ENCODE assay signal across 18 mouse cellular contexts in the genomic region with DNA sequence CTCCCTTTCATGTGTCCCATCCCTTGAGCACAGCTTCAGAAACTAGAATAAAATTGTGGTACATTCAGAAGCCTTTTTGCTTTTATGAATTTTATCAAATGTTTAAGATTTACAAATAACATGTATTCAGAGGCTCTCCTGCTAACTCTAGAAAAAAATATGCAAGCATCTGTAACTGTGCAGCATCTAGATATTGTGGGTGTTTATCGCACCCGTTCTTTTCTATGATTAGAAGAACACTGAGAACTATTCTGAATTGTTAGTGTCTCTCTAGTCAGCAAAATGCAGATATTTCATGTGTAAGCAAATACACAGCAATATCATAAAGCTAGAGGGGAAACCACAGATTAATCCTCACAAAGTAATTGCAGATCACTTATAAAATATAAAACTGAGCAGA.
"Had no signal": no experiment of that assay in that cellular context is flagged by ENCODE, and none has a peak within 500 bp of the region (broad histone marks: within the 10 kb centered on the region; RNA-seq: fewer than 3 reads in every experiment).

No protein-coding gene starts in this region.

- DNase-seq: lung, adult 18-20 months; lung, embryonic 14.5 days; lung, postnatal 10 days; lung, postnatal 4 days; midbrain, embryonic 14.5 days; retina, postnatal 1 day; right cerebral cortex, adult 18-20 months; right cerebral cortex, postnatal 25 days; right cerebral cortex, postnatal 4 days; spleen, adult 18-20 months; thymus, adult 2 months; thymus, postnatal 25 days; thymus, postnatal 4 days had no signal

- H3K4me3 ChIP-seq: midbrain, embryonic 10.5 days; midbrain, embryonic 12.5 days; myocyte; neural tube, embryonic 13.5 days; neural tube, embryonic 15.5 days had no signal

- H3K27ac ChIP-seq: midbrain, embryonic 10.5 days; midbrain, embryonic 12.5 days; neural tube, embryonic 13.5 days; neural tube, embryonic 15.5 days had no signal
